Mouse (Mus musculus) brain, embryonic 18.5 days (tissue): ENCODE data around the gene Dnajc6.
A peak's percentile ranks its signal among the peaks of the same experiment; 100 is the strongest.

ENCODE experiments used
- DNase-seq: peaks from one replicate; pipeline ENCODE4 v3.0.0-alpha.2; 2012; ENCODE audit warnings: low read depth, low spot score

The Dnajc6 gene

DNA sequence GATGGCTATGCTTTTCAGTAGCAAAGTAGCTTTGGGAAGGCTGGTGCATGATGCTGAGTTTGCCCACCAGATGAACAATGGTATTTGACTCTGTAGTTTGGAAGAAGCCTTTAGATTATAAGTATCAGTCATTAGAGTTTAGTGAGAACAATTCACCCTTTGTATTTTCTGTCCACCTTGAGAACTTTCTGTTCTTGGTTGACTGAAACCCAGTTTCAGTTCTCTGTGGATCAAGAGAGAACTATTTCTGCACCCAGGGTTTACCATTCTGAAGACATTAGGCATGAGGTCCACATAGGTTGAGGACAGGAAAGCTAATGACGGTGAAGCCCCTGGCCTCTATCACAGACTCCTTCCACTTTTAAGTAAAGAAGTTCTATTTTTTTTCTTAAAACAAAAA lies 141.0 kb downstream of the Dnajc6 start:
- no peak for DNase-seq

DNA sequence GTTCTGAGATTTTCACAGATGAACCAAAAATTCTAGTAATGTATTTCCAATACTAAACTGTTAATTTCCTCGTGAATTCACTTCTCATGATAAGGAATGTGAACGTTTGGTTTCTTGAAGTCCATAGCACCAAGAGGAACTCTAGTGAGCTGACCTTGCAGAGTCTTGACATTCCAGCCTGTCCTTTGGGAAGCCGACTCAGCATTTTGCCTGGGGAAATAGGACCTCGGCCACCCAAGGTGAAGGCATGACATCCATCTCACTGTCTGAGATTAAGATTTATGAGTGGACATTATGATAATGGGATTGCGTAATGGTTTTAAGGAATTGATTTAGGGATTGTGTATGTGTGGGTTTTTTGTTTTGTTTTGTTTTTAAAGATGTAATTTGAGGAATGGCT lies 144.2 kb downstream of the Dnajc6 start:
- DNase-seq = no peak

GRCm38 (mm10) chr4:101642708-101643107 lies 146.3 kb downstream of the Dnajc6 start:
- no peak for DNase-seq

GRCm38 (mm10) chr4:101643216-101643615 lies 146.8 kb downstream of the Dnajc6 start:
- no peak for DNase-seq

- DNase-seq = no peak
These were observed 150.4 kb downstream of the Dnajc6 start for GRCm38 (mm10) chr4:101646857-101647195.

DNA sequence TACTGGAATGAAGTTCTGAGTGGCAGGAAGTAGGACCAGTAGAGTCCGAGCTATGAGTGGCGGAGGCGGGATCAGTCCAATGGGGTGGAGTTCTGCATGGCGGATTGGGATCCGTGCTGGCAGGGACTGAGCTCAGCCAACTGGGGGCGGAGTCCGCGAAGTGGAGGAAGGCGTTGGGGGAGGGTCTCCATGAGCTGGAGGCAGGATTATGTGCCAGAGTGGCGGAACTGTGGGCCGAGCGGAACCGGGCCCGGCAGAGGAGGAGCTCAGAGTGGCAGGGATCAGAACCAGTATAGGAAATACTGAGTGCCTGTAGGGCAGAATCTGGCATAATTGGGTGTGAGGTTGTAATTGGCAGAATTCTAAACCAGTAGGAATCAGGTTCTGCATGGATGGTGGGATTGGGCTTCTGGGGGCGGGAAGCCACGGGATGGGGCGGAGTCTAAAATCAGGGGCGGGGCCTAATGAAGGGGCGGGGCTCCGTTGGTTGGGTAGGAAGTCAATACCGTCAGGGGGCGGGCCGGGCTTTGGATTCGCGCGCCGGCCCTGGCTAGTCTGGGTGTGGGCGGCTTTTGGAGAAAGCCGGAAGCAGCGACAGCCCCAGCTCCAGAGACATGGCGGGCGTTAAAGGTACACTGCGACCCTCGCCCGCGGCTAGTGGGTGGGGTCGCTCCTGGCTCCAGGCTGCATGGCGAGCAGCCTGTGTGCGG lies 150.9 kb downstream of the Dnajc6 start, which contains the start of gene Leprot:
TSS of gene Leprot (plus strand) at position 523 of the 710 bp plus-strand sequence.
- DNase-seq = peak; percentile 98

GRCm38 (mm10) chr4:101647976-101648642 lies 151.7 kb downstream of the Dnajc6 start:
- no peak for DNase-seq

- DNase-seq = no peak
These were observed 152.3 kb downstream of the Dnajc6 start for GRCm38 (mm10) chr4:101648745-101649144.

DNA sequence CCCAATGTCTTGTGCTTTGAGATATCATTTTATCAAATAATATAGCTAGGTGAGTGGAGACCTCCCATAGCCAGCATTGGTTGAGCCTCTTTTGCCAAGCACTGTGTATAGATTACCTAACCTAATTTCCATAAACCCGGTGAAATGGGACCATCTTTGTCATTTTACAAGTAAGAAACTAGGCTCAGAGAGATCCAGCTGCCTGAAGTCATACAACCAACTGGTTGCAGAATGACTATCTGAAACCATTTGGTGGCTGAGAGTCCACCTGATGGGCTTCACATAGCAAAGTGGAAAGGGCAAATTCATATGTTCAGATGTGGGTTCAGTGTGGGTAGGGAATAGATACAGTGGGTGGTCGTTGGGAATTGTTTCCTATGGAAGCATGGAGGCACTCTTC lies 154.5 kb downstream of the Dnajc6 start:
- no peak for DNase-seq

- DNase-seq = no peak
These were observed 157.8 kb downstream of the Dnajc6 start for GRCm38 (mm10) chr4:101654256-101654655.

DNA sequence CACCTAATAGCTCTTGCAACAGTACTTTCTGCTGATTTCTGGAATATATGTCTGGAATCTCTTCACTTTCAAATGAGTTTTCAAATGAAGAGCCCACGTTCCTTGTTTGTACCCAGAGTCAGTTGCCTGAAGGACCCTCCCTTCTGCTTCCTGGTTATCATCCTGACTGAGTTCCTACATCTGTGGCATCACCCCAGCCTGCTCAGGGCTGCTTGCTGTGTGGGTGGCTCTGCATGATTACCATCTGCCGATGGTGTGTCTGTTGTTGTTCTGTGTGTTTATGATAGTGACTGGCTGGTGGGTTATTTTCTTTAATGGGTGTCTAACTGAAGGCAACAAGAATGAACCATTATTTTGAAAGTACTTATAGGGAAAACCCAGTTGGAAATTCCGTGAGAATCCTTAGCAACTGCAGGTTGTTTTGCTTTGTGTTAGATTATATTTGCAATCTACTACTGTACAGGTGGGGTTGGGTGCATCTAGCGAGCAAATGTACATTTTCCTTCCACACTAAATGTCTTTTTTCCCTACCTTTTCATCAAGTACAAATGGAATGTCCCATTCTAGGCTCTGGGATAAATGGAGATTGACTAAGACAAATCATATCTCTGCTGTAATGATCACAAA lies 158.5 kb downstream of the Dnajc6 start:
- no peak for DNase-seq

DNA sequence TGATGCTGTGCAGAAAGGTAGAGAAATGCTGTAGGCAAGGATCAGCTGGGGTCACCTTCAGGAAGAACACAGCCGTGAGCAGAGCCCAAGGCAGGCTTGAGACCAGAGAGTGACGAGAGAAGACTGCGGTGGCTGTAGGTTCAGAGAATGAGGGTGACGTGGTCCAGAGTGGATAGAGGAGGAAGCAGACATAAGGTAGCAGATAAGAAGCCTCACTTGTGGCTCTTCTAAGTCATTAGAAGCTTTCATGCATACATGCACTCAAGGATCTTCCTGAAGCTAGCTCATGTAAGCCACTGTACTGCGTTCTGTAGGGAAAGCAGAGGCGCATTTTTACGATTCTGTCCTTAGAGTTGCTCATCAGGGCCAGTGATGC lies 159.0 kb downstream of the Dnajc6 start:
- no peak for DNase-seq

GRCm38 (mm10) chr4:101656056-101656455 lies 159.6 kb downstream of the Dnajc6 start:
- DNase-seq = no peak

DNA sequence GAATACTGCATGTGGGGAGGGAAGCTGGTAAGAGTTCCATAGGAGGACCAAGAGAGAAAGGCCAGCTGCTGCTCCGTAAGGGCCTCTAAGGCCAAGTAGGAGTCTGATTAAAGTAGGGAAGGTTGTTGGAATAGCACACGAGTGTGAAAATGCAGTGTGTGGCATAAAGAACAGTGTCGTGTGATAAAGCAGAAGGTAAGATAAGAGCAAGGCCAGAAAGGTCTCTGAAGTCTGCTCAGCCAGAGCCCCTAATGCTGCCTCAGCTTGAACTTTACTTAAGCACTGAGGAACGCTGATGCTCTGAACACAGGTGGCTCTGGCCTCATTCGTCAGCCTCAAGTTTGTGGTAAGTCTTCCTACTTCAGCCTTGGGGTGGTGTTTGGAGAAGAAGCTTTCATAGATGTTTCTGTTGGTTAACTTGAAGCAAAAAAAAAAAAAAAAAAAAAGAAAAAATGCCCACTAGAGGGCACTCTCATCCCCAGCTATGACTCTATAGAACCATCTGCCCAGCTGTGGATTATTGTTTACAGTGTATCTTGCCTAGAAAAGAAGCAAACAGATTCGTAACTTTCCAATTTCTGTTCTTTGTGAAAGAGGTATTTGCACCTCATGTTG lies 160.6 kb downstream of the Dnajc6 start:
- no peak for DNase-seq

GRCm38 (mm10) chr4:101664160-101664750 lies 167.8 kb downstream of the Dnajc6 start:
- no peak for DNase-seq

DNA sequence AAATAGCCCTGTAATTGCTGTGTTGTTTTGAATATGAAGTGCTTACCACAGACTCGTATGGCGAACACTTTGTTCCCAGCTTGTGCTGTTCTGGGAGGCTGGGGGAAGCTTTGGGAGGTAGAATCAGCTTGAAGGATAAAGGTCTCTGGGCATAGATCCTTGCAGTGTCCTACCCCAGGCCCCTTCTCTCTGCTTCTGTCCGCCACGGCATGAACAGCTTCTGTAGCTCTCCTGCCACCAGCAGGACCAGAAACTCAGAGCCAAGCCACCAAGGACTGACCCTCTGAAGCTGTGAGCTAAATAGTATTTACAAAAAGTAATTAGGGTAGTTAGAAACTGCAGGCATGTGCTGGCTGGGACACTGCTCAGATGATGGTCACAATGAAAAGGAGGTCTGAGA lies 168.3 kb downstream of the Dnajc6 start:
- DNase-seq = no peak

- DNase-seq = no peak
These were observed 172.7 kb downstream of the Dnajc6 start for GRCm38 (mm10) chr4:101669161-101669560.

DNA sequence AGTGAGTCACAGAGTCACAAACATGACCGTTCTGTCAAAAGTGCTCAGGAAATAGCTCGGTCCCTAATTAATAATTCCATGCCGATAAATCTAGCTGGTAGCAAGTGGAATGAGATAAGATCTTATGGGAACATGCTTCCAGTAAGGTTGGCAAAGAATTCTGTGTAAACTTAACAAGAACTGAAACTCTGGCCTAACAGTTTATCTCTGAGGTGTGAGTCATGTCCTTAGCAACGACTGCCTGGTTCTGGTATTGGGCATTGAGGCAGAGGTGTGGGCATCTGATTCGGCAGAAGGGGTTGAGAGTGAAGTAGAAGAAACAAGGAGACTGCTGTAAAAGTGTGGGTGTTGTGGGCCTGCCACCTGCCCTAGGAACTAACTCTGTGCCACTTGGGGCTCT lies 173.4 kb downstream of the Dnajc6 start:
- DNase-seq = no peak

DNA sequence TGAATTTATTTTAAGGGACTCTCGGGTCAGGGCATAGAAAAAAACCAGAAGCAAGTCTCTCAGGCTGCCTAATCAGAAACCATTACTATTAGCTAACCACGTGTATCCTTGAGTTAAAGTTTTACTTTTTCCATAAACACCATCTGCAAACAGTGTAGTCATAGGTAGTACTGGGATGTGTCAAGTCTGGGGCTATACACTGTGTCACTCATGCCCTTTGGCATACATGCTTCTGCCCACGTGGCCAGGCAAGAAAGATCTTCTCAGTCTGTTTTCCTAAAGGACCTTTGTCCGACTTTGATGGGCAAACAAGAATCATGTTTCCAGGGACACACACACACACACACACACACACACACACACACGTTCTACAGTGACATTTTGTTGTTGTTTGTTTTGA lies 178.3 kb downstream of the Dnajc6 start:
- no peak for DNase-seq

GRCm38 (mm10) chr4:101675726-101676125 lies 179.3 kb downstream of the Dnajc6 start:
- no peak for DNase-seq

GRCm38 (mm10) chr4:101682620-101683019 lies 186.2 kb downstream of the Dnajc6 start:
- no peak for DNase-seq

DNA sequence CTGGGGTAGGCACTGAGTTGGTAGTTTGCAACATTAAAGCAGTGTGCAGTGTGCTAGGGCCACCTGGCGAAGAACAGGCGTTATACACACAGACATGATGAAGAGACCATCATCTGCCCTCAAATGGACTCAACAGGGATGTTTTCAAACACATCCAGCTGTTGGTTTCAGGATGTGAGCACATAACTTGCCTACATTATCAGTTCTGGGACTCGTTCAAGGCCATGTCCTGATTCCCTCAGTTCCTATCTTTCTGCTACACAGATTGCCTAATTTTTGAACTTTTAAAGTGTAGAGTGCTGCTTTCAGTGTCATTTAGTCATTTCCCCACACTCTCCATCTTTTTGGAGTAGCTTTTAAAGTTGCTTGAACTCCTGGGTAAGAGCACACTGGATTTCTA lies 186.6 kb downstream of the Dnajc6 start:
- DNase-seq = no peak
